In genomic region chr6:148443726-148444701, GRCm38 (mm10) we compare ENCODE assay signal across 8 mouse cellular contexts. TPM values are rescaled to one million over a fixed set of nuclear protein-coding genes. Genes with fewer than 3 reads are reported as not detected.
DNase-seq lines count a peak whose midpoint lies in the region; ATAC-seq lines count a peak whose summit lies in the region.

Gene Tmtc1 (minus strand): TSS chr6:148444389.

- H3K27ac ChIP-seq in embryonic facial prominence, embryonic 10.5 days (replicated peaks): peak within 1 kb of the TSS; percentile 82
- H3K27ac ChIP-seq in limb, embryonic 13.5 days: no peak within 1 kb of the TSS
- H3K27ac ChIP-seq in midbrain, embryonic 14.5 days (replicated peaks; ENCODE audit: low read depth, low read length): peak within 1 kb of the TSS; percentile 75

- peak within 1 kb of the TSS; percentile 77 for H3K9ac ChIP-seq in limb, embryonic 13.5 days
- H3K9ac ChIP-seq in midbrain, embryonic 14.5 days (replicated peaks; ENCODE audit: low read length): peak within 1 kb of the TSS; percentile 81

- peaks cover 4% of the 10 kb centered on the region; the same call in 1 of the 2 replicates for H3K9me3 ChIP-seq in embryonic facial prominence, embryonic 10.5 days
- peaks cover 3% of the 10 kb centered on the region; the same call in 1 of the 2 replicates for H3K9me3 ChIP-seq in limb, embryonic 13.5 days
- no peaks in the 10 kb centered on the region for H3K9me3 ChIP-seq in midbrain, embryonic 14.5 days (ENCODE audit: control insufficient read depth, low read length)

- peak within 1 kb of the TSS; percentile 77 for H3K4me3 ChIP-seq in embryonic facial prominence, embryonic 10.5 days
- H3K4me3 ChIP-seq in limb, embryonic 13.5 days: peak within 1 kb of the TSS; percentile 75
- peak within 1 kb of the TSS; percentile 65 for H3K4me3 ChIP-seq in midbrain, embryonic 14.5 days (replicated peaks; ENCODE audit: low read depth, low read length)

- peaks cover 36% of the 10 kb centered on the region for H3K4me1 ChIP-seq in embryonic facial prominence, embryonic 10.5 days
- H3K4me1 ChIP-seq in limb, embryonic 13.5 days: peaks cover 33% of the 10 kb centered on the region
- H3K4me1 ChIP-seq in midbrain, embryonic 14.5 days (ENCODE audit: control insufficient read depth, insufficient read depth, low read length): peaks cover 18% of the 10 kb centered on the region

- WGBS in embryonic facial prominence, embryonic 10.5 days: under 1% methylated on average over 99 of the region's 99 CpGs
- WGBS in limb, embryonic 13.5 days: under 1% methylated on average over 81 of the region's 99 CpGs
- WGBS in midbrain, embryonic 14.5 days: under 1% methylated on average over 87 of the region's 99 CpGs

- no peaks in the 10 kb centered on the region for H3K36me3 ChIP-seq in embryonic facial prominence, embryonic 10.5 days (replicated peaks)
- no peaks in the 10 kb centered on the region for H3K36me3 ChIP-seq in limb, embryonic 13.5 days
- H3K36me3 ChIP-seq in midbrain, embryonic 14.5 days (ENCODE audit: control insufficient read depth, insufficient read depth, low read length): no peaks in the 10 kb centered on the region

- H3K27me3 ChIP-seq in embryonic facial prominence, embryonic 10.5 days (replicated peaks; ENCODE audit: low read depth, poor library complexity, severe bottlenecking): peaks cover 71% of the 10 kb centered on the region
- H3K27me3 ChIP-seq in limb, embryonic 13.5 days: peaks cover 58% of the 10 kb centered on the region
- H3K27me3 ChIP-seq in midbrain, embryonic 14.5 days (ENCODE audit: control insufficient read depth, insufficient read depth, low read length): peaks cover 14% of the 10 kb centered on the region

- H3K4me2 ChIP-seq in limb, embryonic 13.5 days (replicated peaks): peak within 1 kb of the TSS; percentile 94
- H3K4me2 ChIP-seq in midbrain, embryonic 14.5 days (ENCODE audit: low read length): peak within 1 kb of the TSS; percentile 68

- DNase-seq in adrenal gland, postnatal 36 days: peak; percentile 87 to 90
- peak; percentile 84 for DNase-seq in embryonic facial prominence, embryonic 10.5 days (ENCODE audit: low spot score)
- DNase-seq in heart, adult 11 months: peak; percentile 99
- peak; percentile 70 for DNase-seq in kidney, adult 11 months
- peak; percentile 85 for DNase-seq in midbrain, embryonic 14.5 days
- peak; percentile 24 to 56 for DNase-seq in spleen, postnatal 10 days (ENCODE audit: low spot score in 2 of 2)
- DNase-seq in natural killer cell, adult 2 months (ENCODE audit: low spot score in 2 of 2): no peak

- ATAC-seq in limb, embryonic 13.5 days (ENCODE audit: low FRiP score, low read depth): peak; percentile 70
- ATAC-seq in midbrain, embryonic 14.5 days (ENCODE audit: low FRiP score, low TSS enrichment): peak; percentile 84

RNA-seq across cellular contexts. Expression of gene Tmtc1, which starts in this region (rescaled TPM):
- 10 to 100 TPM; 12.0 to 13.8 TPM for total RNA-seq in adrenal gland, postnatal 36 days (2021)
- 0.57 and 0.76 TPM in 2 replicates for polyA plus RNA-seq in embryonic facial prominence, embryonic 10.5 days (2016; fragmentation: Nextera tagmentation; extraction: Ambion mirVana)
- polyA plus RNA-seq in limb, embryonic 13.5 days (2015; fragmentation: Nextera tagmentation; extraction: Ambion mirVana): 1.1 and 1.2 TPM in 2 replicates
- polyA plus RNA-seq in midbrain, embryonic 14.5 days (2014; fragmentation: Nextera tagmentation; extraction: Ambion mirVana): 2.4 and 3.1 TPM in 2 replicates

Comparison
In these comparisons a context has a peak if more than half of its experiments do, and no peak if none do; other contexts are left out.
1. Peak in DNase-seq, H3K4me3 ChIP-seq and H3K27ac ChIP-seq in embryonic facial prominence, embryonic 10.5 days; RNA of the gene not detected or under 1 TPM.
2. DNase-seq: peak in adrenal gland, postnatal 36 days (2 of 2), heart, adult 11 months (single experiment), kidney, adult 11 months (single experiment), midbrain, embryonic 14.5 days (single experiment) and spleen, postnatal 10 days (2 of 2); none in natural killer cell, adult 2 months (0 of 2).
3. Peak in every context shown above with its lines, with median percentiles within 50 percentile points of each other: H3K4me3 ChIP-seq.